Mouse (Mus musculus): ENCODE data around the gene Tmem209.

DNA sequence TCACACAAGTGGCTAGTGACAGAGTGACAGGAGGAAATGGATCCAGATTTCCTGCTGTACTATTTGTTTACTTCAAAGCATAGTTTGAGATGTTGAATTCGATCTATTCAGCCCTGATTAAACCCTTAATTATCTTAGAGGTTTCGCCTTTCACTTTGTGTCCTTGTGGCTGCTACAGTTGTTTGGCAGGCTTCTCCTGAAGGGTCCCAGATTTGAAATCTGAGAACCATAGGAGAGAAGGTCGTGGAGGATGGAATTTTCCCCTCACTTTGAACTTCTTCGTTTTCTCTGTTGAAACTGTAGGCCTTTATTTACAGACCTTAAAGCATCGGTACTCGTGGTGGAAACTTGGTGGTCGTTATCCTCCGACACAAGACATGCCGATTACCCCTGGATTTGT lies 4.7 kb upstream of the Tmem209 start:
- TF ChIP-seq GABPA (IDR thresholded peaks at IDR 0.05; ENCODE audit: low read depth, low read length) (no peak), USF2 (IDR thresholded peaks at IDR 0.05; ENCODE audit: borderline replicate concordance in 1 of 2, insufficient read depth in 1 of 2, low read depth in 1 of 2, low read length in 2 of 2) (no peak), ZKSCAN1 (IDR thresholded peaks at IDR 0.05; ENCODE audit: low read depth, low read length) (no peak), POLR2A (IDR thresholded peaks at IDR 0.05; ENCODE audit: control insufficient read depth in 1 of 2, insufficient read depth in 1 of 2, low read depth in 1 of 2, low read length in 2 of 2, poor library complexity in 1 of 2) (no peak), CTCF (IDR thresholded peaks at IDR 0.05 in 2 of 3, conservative IDR thresholded peaks at IDR 0.05 in 1 of 3; ENCODE audit: control insufficient read depth in 1 of 3, insufficient read depth in 1 of 3, low read depth in 2 of 3, low read length in 3 of 3, poor library complexity in 1 of 3, severe bottlenecking in 1 of 3) (no peak)
